Mouse (Mus musculus): ENCODE results near the gene Dusp16. TPM values are rescaled to one million over a fixed set of nuclear protein-coding genes. Genes with fewer than 3 reads are reported as not detected.

Dusp16 gene
- polyA plus RNA-seq, 1 experiment from 2014 or later, result 21.1 TPM

DNA sequence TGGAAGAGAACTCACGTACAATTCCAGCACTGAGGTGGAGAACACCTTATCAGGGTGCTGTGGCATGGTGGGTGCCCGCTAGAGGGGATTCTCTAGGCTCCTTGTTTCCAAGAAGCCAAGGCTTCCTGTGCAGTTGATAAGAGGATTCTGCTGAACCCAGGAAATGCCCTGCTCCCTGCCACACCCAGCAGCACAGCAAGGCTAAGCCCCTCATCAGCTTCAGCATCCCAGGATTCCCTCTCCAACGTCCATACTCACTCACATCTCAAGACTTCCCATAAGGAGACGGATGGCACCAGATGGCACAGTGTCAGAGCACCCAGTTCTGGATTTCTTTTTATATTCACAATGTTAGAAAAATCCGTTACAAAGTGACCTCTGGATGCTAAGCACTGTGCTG lies 73.3 kb downstream of the Dusp16 start:
- H3K27me3 ChIP-seq (replicated peaks; ENCODE audit: control insufficient read depth, insufficient read depth, low read length), result no peaks in the 10 kb centered on the region
- peaks cover 55% of the 10 kb centered on the region for H3K36me3 ChIP-seq (ENCODE audit: control insufficient read depth, insufficient read depth, low read length)
- ATAC-seq (ENCODE audit: low read depth) (no peak), DNase-seq (ENCODE audit: low spot score) (no peak)
- H3K9me3 ChIP-seq (ENCODE audit: control insufficient read depth, low read length), result no peaks in the 10 kb centered on the region
- no peak overlapping the region for H3K9ac ChIP-seq (ENCODE audit: low read depth, low read length)
- WGBS, result 85% methylated on average over 5 of the region's 5 CpGs
- H3K4me1 ChIP-seq (ENCODE audit: control insufficient read depth, insufficient read depth, low read length), result no peaks in the 10 kb centered on the region
- H3K4me2 ChIP-seq (ENCODE audit: low read depth, low read length), result no peak overlapping the region
- no peak overlapping the region for H3K27ac ChIP-seq (replicated peaks; ENCODE audit: low read depth, low read length)
- no peak overlapping the region for H3K4me3 ChIP-seq (ENCODE audit: low read depth, low read length)

DNA sequence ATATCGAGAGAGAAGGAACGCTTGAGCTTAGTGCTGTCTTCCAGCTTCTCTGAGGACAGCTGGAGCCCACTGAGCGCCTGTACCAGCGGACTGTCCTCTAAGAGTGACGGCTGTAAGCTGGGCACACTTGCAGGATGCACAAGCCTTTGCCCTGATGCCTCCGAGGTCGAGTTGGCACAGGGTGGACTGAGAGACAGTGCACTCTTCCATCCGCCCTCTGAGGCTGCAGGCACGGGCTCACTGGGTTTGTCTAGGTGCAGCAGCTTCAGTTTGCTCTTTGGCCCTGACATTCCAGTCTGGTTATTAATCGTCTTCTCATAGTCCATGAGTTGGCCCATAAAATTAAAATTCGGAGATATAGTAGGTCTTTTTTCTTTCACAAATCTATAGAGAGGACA lies 73.8 kb downstream of the Dusp16 start:
- Histone ChIP-seq H3K4me2 (ENCODE audit: low read depth, low read length) (no peak overlapping the region), H3K4me1 (ENCODE audit: control insufficient read depth, insufficient read depth, low read length) (no peaks in the 10 kb centered on the region), H3K9me3 (ENCODE audit: control insufficient read depth, low read length) (no peaks in the 10 kb centered on the region), H3K9ac (ENCODE audit: low read depth, low read length) (no peak overlapping the region), H3K27me3 (replicated peaks; ENCODE audit: control insufficient read depth, insufficient read depth, low read length) (no peaks in the 10 kb centered on the region), H3K4me3 (ENCODE audit: low read depth, low read length) (no peak overlapping the region), H3K36me3 (ENCODE audit: control insufficient read depth, insufficient read depth, low read length) (peaks cover 55% of the 10 kb centered on the region), H3K27ac (replicated peaks; ENCODE audit: low read depth, low read length) (no peak overlapping the region)
- WGBS, result 91% methylated on average over 11 of the region's 11 CpGs
- DNase-seq (ENCODE audit: low spot score) (no peak), ATAC-seq (ENCODE audit: low read depth) (no peak)

DNA sequence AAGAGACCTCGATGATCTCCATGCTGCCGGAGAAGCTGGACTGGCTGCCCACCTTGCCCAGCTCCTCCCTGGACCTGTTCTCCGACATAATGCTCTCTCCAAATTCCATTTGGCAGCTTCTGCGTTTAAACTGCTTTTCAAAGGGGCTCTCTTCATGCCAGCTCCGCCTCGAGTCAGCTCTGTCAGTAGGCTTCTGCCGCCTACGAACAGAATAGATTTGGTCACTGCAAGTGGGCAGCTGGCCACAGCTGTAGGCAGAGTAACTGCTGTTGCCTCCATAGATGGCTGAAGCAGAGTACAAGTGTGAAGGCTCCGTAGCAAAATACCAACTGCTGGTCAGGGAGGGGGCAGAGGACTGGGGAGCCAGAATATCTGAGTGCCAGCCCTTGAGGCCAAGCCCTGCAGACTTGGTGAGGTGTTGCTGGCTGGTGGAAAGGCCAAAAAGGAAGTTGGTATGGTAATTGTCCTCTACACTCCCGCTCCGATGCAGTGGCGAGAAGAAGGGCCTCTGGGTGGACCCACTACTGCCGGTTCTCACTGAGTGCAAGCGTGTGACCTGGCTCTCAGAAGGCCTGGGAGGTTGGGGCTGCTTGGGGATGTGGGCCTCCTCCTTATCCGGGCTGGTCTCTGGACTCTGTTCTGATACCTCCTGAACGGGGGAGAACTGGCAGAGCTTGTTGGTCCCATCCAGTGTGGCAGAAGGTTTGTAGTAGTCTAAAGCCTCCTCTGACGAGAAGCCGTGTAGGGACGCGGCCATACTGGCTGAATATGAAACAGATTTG lies 74.3 kb downstream of the Dusp16 start:
- H3K4me1 ChIP-seq (ENCODE audit: control insufficient read depth, insufficient read depth, low read length), result no peaks in the 10 kb centered on the region
- no peak overlapping the region for H3K4me2 ChIP-seq (ENCODE audit: low read depth, low read length)
- H3K9ac ChIP-seq (ENCODE audit: low read depth, low read length), result no peak overlapping the region
- H3K9me3 ChIP-seq (ENCODE audit: control insufficient read depth, low read length), result no peaks in the 10 kb centered on the region
- no peak for ATAC-seq (ENCODE audit: low read depth)
- H3K4me3 ChIP-seq (ENCODE audit: low read depth, low read length), result no peak overlapping the region
- H3K36me3 ChIP-seq (ENCODE audit: control insufficient read depth, insufficient read depth, low read length), result peaks cover 52% of the 10 kb centered on the region
- WGBS, result 92% methylated on average over 20 of the region's 20 CpGs
- H3K27me3 ChIP-seq (replicated peaks; ENCODE audit: control insufficient read depth, insufficient read depth, low read length), result no peaks in the 10 kb centered on the region
- no peak for DNase-seq (ENCODE audit: low spot score)
- no peak overlapping the region for H3K27ac ChIP-seq (replicated peaks; ENCODE audit: low read depth, low read length)

DNA sequence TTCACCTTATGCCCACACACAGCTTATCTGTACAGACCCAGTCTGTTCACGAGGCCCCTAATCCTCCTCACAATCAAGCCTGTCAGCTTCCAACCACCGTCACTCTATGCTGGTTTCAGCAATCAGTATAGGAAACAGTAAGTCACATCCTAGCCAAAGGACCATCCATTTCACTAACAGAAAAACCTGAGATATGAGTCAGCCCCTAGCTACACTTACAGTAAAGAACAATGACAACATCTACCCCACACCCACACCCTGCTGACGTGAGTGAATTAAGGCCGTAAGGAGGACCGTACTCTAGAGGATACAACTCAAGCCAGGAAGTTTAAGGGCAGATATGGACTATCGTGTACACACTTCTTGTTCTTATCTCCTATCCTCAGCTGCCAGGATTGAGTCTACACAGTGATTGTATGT lies 76.2 kb downstream of the Dusp16 start:
- Histone ChIP-seq H3K4me1 (ENCODE audit: control insufficient read depth, insufficient read depth, low read length) (no peaks in the 10 kb centered on the region), H3K27ac (replicated peaks; ENCODE audit: low read depth, low read length) (no peak overlapping the region), H3K27me3 (replicated peaks; ENCODE audit: control insufficient read depth, insufficient read depth, low read length) (no peaks in the 10 kb centered on the region), H3K9me3 (ENCODE audit: control insufficient read depth, low read length) (no peaks in the 10 kb centered on the region), H3K4me2 (ENCODE audit: low read depth, low read length) (no peak overlapping the region), H3K36me3 (ENCODE audit: control insufficient read depth, insufficient read depth, low read length) (peaks cover 47% of the 10 kb centered on the region), H3K9ac (ENCODE audit: low read depth, low read length) (no peak overlapping the region), H3K4me3 (ENCODE audit: low read depth, low read length) (no peak overlapping the region)
- ATAC-seq (ENCODE audit: low read depth) (no peak), DNase-seq (ENCODE audit: low spot score) (no peak)
- 84% methylated on average over 6 of the region's 6 CpGs for WGBS

DNA sequence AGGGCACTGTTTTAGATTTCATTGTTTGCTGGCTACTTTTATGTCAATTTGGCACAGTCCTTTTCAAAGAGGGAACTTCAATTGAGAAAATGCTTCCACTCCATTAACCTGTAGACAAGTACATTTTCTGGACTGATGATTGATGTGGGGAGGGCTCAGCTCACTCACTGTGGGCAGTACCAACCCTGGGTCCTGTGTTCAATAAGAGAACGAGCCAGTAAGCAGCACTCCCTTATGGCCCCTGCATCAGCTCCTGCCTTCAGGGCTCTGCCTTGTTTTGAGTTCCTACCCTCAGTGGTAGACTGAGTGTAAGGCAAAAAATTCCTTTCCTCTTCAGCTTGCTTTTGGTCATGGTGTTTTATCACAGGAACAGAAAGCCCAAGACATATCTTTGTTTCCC lies 78.5 kb downstream of the Dusp16 start:
- H3K9ac ChIP-seq (ENCODE audit: low read depth, low read length), result no peak overlapping the region
- no peak overlapping the region for H3K4me3 ChIP-seq (ENCODE audit: low read depth, low read length)
- H3K36me3 ChIP-seq (ENCODE audit: control insufficient read depth, insufficient read depth, low read length), result peaks cover 33% of the 10 kb centered on the region
- no peak overlapping the region for H3K27ac ChIP-seq (replicated peaks; ENCODE audit: low read depth, low read length)
- 52% methylated on average over 1 of the region's 1 CpGs for WGBS
- no peak for ATAC-seq (ENCODE audit: low read depth)
- H3K4me1 ChIP-seq (ENCODE audit: control insufficient read depth, insufficient read depth, low read length), result no peaks in the 10 kb centered on the region
- no peak overlapping the region for H3K4me2 ChIP-seq (ENCODE audit: low read depth, low read length)
- no peaks in the 10 kb centered on the region for H3K27me3 ChIP-seq (replicated peaks; ENCODE audit: control insufficient read depth, insufficient read depth, low read length)
- no peaks in the 10 kb centered on the region for H3K9me3 ChIP-seq (ENCODE audit: control insufficient read depth, low read length)
- no peak for DNase-seq (ENCODE audit: low spot score)

DNA sequence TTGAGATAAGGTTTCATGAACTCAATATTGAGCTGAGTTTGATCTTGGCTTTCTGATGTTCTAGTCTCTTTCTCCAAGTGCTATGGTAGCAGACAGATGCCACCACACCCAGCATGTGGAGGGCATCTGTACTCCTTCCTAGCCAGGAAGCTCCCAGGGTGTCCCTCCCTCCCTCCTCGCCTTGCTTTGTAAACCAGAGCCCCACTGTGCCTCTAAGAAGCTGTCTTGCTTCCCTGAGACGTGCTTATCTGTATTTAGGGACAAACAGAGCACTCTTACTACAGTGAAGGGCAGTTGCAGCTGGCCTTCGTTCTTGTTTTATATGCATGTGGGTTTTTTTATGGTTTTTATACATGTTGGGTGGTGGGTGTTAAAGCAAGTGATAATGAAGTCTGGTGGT lies 79.1 kb downstream of the Dusp16 start:
- no peak for ATAC-seq (ENCODE audit: low read depth)
- WGBS, result 48% methylated on average over 3 of the region's 3 CpGs
- peaks cover 28% of the 10 kb centered on the region for H3K36me3 ChIP-seq (ENCODE audit: control insufficient read depth, insufficient read depth, low read length)

DNA sequence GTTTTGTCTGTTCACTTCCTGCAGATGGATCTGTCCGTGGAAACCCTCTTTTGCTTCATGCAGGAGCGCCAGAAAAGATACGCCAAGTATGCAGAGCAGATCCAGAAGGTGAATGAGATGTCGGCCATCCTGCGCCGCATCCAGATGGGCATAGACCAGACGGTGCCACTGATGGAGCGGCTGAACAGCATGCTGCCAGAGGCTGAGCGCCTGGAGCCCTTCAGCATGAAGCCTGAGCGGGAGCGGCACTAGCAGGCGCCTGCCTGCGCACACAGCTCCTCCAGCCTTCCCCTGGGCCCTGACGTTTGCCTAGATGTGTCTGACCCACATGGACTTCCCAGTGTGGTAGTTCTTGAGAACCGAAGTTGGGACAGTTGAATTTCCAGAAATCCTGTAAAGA lies 82.4 kb downstream of the Dusp16 start:
- DNase-seq (ENCODE audit: low spot score) (no peak), ATAC-seq (ENCODE audit: low read depth) (no peak)
- H3K27ac ChIP-seq (replicated peaks; ENCODE audit: low read depth, low read length), result no peak overlapping the region
- no peak overlapping the region for H3K9ac ChIP-seq (ENCODE audit: low read depth, low read length)
- H3K4me3 ChIP-seq (ENCODE audit: low read depth, low read length), result no peak overlapping the region
- 79% methylated on average over 15 of the region's 15 CpGs for WGBS
- no peak overlapping the region for H3K4me2 ChIP-seq (ENCODE audit: low read depth, low read length)
- H3K36me3 ChIP-seq (ENCODE audit: control insufficient read depth, insufficient read depth, low read length), result peaks cover 4% of the 10 kb centered on the region; the same call in 1 of the 2 replicates
- H3K4me1 ChIP-seq (ENCODE audit: control insufficient read depth, insufficient read depth, low read length), result no peaks in the 10 kb centered on the region
- H3K27me3 ChIP-seq (replicated peaks; ENCODE audit: control insufficient read depth, insufficient read depth, low read length), result no peaks in the 10 kb centered on the region
- no peaks in the 10 kb centered on the region for H3K9me3 ChIP-seq (ENCODE audit: control insufficient read depth, low read length)

More for the DNA sequence above, 79.1 kb downstream of the Dusp16 start:
- DNase-seq (ENCODE audit: low spot score), result no peak
- Histone ChIP-seq H3K9ac (ENCODE audit: low read depth, low read length) (no peak overlapping the region), H3K4me1 (ENCODE audit: control insufficient read depth, insufficient read depth, low read length) (no peaks in the 10 kb centered on the region), H3K4me3 (ENCODE audit: low read depth, low read length) (no peak overlapping the region), H3K27me3 (replicated peaks; ENCODE audit: control insufficient read depth, insufficient read depth, low read length) (no peaks in the 10 kb centered on the region), H3K27ac (replicated peaks; ENCODE audit: low read depth, low read length) (no peak overlapping the region), H3K4me2 (ENCODE audit: low read depth, low read length) (no peak overlapping the region), H3K9me3 (ENCODE audit: control insufficient read depth, low read length) (no peaks in the 10 kb centered on the region)

DNA sequence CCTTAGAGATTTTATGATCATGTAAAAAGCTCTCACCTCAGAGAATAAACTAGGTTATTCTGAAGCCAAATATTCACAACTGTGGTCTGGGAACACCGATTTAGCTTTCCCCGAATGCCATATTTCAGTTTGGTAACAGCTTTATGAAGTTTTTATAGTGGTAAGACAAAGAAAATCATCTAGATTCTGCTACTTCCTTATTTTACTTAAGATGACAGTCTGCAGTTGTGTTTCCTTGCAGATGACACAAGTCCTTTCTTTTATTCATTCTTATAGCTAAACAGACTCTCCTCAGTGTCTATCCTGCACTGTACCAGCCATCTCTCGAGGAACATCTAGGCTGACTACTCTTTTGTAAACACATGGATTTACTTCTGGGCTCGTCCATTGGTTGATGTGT lies 86.0 kb downstream of the Dusp16 start:
- Histone ChIP-seq H3K36me3 (ENCODE audit: control insufficient read depth, insufficient read depth, low read length) (no peaks in the 10 kb centered on the region), H3K9me3 (ENCODE audit: control insufficient read depth, low read length) (no peaks in the 10 kb centered on the region), H3K4me2 (ENCODE audit: low read depth, low read length) (no peak overlapping the region), H3K27me3 (replicated peaks; ENCODE audit: control insufficient read depth, insufficient read depth, low read length) (no peaks in the 10 kb centered on the region), H3K9ac (ENCODE audit: low read depth, low read length) (no peak overlapping the region), H3K4me3 (ENCODE audit: low read depth, low read length) (no peak overlapping the region), H3K27ac (replicated peaks; ENCODE audit: low read depth, low read length) (no peak overlapping the region), H3K4me1 (ENCODE audit: control insufficient read depth, insufficient read depth, low read length) (no peaks in the 10 kb centered on the region)
- ATAC-seq (ENCODE audit: low read depth), result no peak
- DNase-seq (ENCODE audit: low spot score), result no peak
- 85% methylated on average over 4 of the region's 4 CpGs for WGBS

DNA sequence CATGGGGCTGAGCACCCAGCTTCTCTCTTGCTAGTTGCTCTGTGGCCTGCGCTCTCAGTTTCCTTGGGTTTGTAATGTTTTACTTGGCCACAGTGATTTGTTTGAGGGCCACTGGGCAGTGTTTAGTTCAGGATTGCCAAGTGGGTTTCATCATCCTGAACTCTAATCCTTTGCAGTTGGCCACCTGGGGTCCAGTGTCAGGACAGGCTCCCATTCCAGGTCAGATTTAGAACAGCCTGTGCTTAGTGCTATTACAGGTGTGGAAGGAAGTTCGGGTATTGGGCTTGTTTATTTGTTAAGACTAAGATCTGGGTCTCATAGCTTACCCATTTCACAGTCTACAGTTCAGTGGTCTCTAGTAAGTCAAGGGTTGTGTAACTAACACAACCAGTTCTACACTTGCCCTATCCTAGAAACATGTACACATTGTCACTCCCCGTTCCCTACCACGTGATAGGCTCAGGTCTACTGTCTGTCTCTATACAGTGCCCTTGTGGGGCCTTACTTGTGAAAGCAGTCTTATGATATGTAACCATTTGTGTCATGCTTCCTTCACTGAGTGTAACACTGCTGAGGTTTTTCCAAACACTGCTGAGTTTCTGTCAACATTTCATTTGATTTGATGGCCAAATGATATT lies 89.3 kb downstream of the Dusp16 start:
- ATAC-seq (ENCODE audit: low read depth) (no peak), DNase-seq (ENCODE audit: low spot score) (no peak)
- WGBS, result 88% methylated on average over 4 of the region's 4 CpGs
- H3K4me2 ChIP-seq (ENCODE audit: low read depth, low read length), result no peak overlapping the region
- H3K4me3 ChIP-seq (ENCODE audit: low read depth, low read length), result no peak overlapping the region
- no peaks in the 10 kb centered on the region for H3K4me1 ChIP-seq (ENCODE audit: control insufficient read depth, insufficient read depth, low read length)
- no peaks in the 10 kb centered on the region for H3K9me3 ChIP-seq (ENCODE audit: control insufficient read depth, low read length)
- no peak overlapping the region for H3K9ac ChIP-seq (ENCODE audit: low read depth, low read length)
- H3K27me3 ChIP-seq (replicated peaks; ENCODE audit: control insufficient read depth, insufficient read depth, low read length), result no peaks in the 10 kb centered on the region
- no peaks in the 10 kb centered on the region for H3K36me3 ChIP-seq (ENCODE audit: control insufficient read depth, insufficient read depth, low read length)
- no peak overlapping the region for H3K27ac ChIP-seq (replicated peaks; ENCODE audit: low read depth, low read length)
